8 mouse cellular contexts compared by ENCODE assay signal in genomic region chr7:80387033-80387632, GRCm38 (mm10). TPM values are rescaled to one million over a fixed set of nuclear protein-coding genes. Genes with fewer than 3 reads are reported as not detected.
DNase-seq lines count a peak whose midpoint lies in the region; ATAC-seq and TF ChIP-seq lines count a peak whose summit lies in the region.

No protein-coding gene starts in this region.

- H3K9me3 ChIP-seq in megakaryocyte, embryonic 14.5 days, result no peaks in the 10 kb centered on the region

- peak overlapping the region; percentile 86 for H3K27ac ChIP-seq in kidney, adult 2 months (ENCODE audit: insufficient read depth, low read depth, low read length)

- no peak for TF ChIP-seq CTCF in kidney, adult 2 months (conservative IDR thresholded peaks at IDR 0.05; ENCODE audit: insufficient read depth, insufficient read length, low read depth, low read length)

- peak; percentile 26 for DNase-seq in kidney, adult 2 months
- no peak for DNase-seq in kidney, adult 9 months
- DNase-seq in kidney, postnatal 10 days, result peak; percentile 58
- DNase-seq in right cerebral cortex, postnatal 36 days (ENCODE audit: low spot score in 2 of 2), result no peak
- no peak for DNase-seq in retina, postnatal 1 day

- peaks cover 4% of the 10 kb centered on the region; the same call in 1 of the 2 replicates for H3K36me3 ChIP-seq in kidney, adult 2 months (ENCODE audit: control insufficient read depth, insufficient read depth, low read length)
- H3K36me3 ChIP-seq in megakaryocyte, embryonic 14.5 days (replicated peaks; ENCODE audit: low read length), result peaks cover 78% of the 10 kb centered on the region

- 47% methylated on average over 17 of the region's 17 CpGs for WGBS in kidney, adult 2 months

- peak overlapping the region; percentile 38 for H3K4me3 ChIP-seq in kidney, adult 2 months (ENCODE audit: insufficient read depth, low read depth, low read length)
- peak overlapping the region; percentile 95 for H3K4me3 ChIP-seq in megakaryocyte, embryonic 14.5 days (replicated peaks)

- no peaks in the 10 kb centered on the region for H3K27me3 ChIP-seq in kidney, adult 2 months (replicated peaks; ENCODE audit: control insufficient read depth, insufficient read depth, low read length)
- no peaks in the 10 kb centered on the region for H3K27me3 ChIP-seq in megakaryocyte, embryonic 14.5 days (replicated peaks)

- ATAC-seq in granulocyte monocyte progenitor cell, adult 5-6 weeks (replicated peaks; ENCODE audit: poor library complexity, severe bottlenecking), result peak; percentile 3
- ATAC-seq in frontal cortex, adult (ENCODE audit: low TSS enrichment), result no peak

- TF ChIP-seq POLR2A in kidney, adult 2 months (IDR thresholded peaks at IDR 0.05; ENCODE audit: low read depth, low read length), result no peak

- H3K4me1 ChIP-seq in kidney, adult 2 months (ENCODE audit: control insufficient read depth, insufficient read depth, low read length), result no peaks in the 10 kb centered on the region
- peaks cover 85% of the 10 kb centered on the region for H3K4me1 ChIP-seq in megakaryocyte, embryonic 14.5 days

RNA-seq across cellular contexts. Expression of gene Fes, which starts 0.6 kb away (rescaled TPM):
- 10.0 and 10.8 TPM in 2 replicates for polyA plus RNA-seq in kidney, adult 2 months (2012; rRNA removed)
- 141 and 238 TPM in 2 replicates for total RNA-seq in granulocyte monocyte progenitor cell, adult 5-6 weeks (2014; fragmentation: Nextera tagmentation)
- 155 and 176 TPM in 2 replicates for total RNA-seq in granulocyte monocyte progenitor cell, adult 5-6 weeks (2017)
- 42.2 and 53.1 TPM in 2 replicates for polyA plus RNA-seq in megakaryocyte, embryonic 14.5 days (2012; ENCODE audit: insufficient read depth, low replicate concordance)

RNA-seq across cellular contexts. Expression of gene Man2a2, which starts 16.0 kb away (rescaled TPM):
- polyA plus RNA-seq in kidney, adult 2 months (2012; rRNA removed), result 40.4 and 49.9 TPM in 2 replicates
- 60.4 and 74.6 TPM in 2 replicates for total RNA-seq in granulocyte monocyte progenitor cell, adult 5-6 weeks (2014; fragmentation: Nextera tagmentation)
- total RNA-seq in granulocyte monocyte progenitor cell, adult 5-6 weeks (2017), result 32.7 and 36.7 TPM in 2 replicates
- 36.1 and 38.2 TPM in 2 replicates for polyA plus RNA-seq in megakaryocyte, embryonic 14.5 days (2012; ENCODE audit: insufficient read depth, low replicate concordance)

RNA-seq across cellular contexts. Expression of gene Furin, which starts 18.1 kb away (rescaled TPM):
- 145 and 172 TPM in 2 replicates for polyA plus RNA-seq in kidney, adult 2 months (2012; rRNA removed)
- total RNA-seq in granulocyte monocyte progenitor cell, adult 5-6 weeks (2014; fragmentation: Nextera tagmentation), result 25.5 and 25.6 TPM in 2 replicates
- total RNA-seq in granulocyte monocyte progenitor cell, adult 5-6 weeks (2017), result 5.0 and 10.1 TPM in 2 replicates
- 72.7 and 125 TPM in 2 replicates for polyA plus RNA-seq in megakaryocyte, embryonic 14.5 days (2012; ENCODE audit: insufficient read depth, low replicate concordance)

RNA-seq across cellular contexts. Expression of gene Hddc3, which starts 44.2 kb away (rescaled TPM):
- polyA plus RNA-seq in kidney, adult 2 months (2012; rRNA removed), result 66.3 and 86.4 TPM in 2 replicates
- 10.3 and 14.5 TPM in 2 replicates for total RNA-seq in granulocyte monocyte progenitor cell, adult 5-6 weeks (2014; fragmentation: Nextera tagmentation)
- total RNA-seq in granulocyte monocyte progenitor cell, adult 5-6 weeks (2017), result 15.9 and 22.4 TPM in 2 replicates
- polyA plus RNA-seq in megakaryocyte, embryonic 14.5 days (2012; ENCODE audit: insufficient read depth, low replicate concordance), result 17.4 and 104 TPM in 2 replicates

RNA-seq across cellular contexts. Expression of gene Unc45a, which starts 46.3 kb away (rescaled TPM):
- 53.3 and 81.0 TPM in 2 replicates for polyA plus RNA-seq in kidney, adult 2 months (2012; rRNA removed)
- total RNA-seq in granulocyte monocyte progenitor cell, adult 5-6 weeks (2014; fragmentation: Nextera tagmentation), result 8.1 and 13.9 TPM in 2 replicates
- total RNA-seq in granulocyte monocyte progenitor cell, adult 5-6 weeks (2017), result 20.2 and 22.4 TPM in 2 replicates
- polyA plus RNA-seq in megakaryocyte, embryonic 14.5 days (2012; ENCODE audit: insufficient read depth, low replicate concordance), result 37.4 and 78.5 TPM in 2 replicates

Comparison
In these comparisons a context has a peak if more than half of its experiments do, and no peak if none do; other contexts are left out.
1. DNase-seq: peak in kidney, adult 2 months (single experiment) and kidney, postnatal 10 days (single experiment); none in kidney, adult 9 months (single experiment), right cerebral cortex, postnatal 36 days (0 of 2) and retina, postnatal 1 day (single experiment).